Mouse (Mus musculus) hindbrain, postnatal 0 days (tissue): ENCODE measurements around the gene Slc5a8. TPM values are rescaled to one million over a fixed set of nuclear protein-coding genes. Genes with fewer than 3 reads are reported as not detected.

ENCODE experiments used
- ATAC-seq: fragments of 200-750 bp; cut with Nextera tagmentation; 2 replicates; pipeline ENCODE4 v1.8.0; 2017; ENCODE audit warnings: mild to moderate bottlenecking, moderate TSS enrichment, moderate library complexity
- DNase-seq: peaks from one replicate; pipeline ENCODE4 v3.0.0-alpha.2; 2015; ENCODE audit warnings: low spot score
- H3K27ac ChIP-seq: fragments of 300-500 bp; sonication (generic); 2 replicates; pipeline ENCODE4 v1.5.1; 2014; ENCODE audit warnings: mild to moderate bottlenecking
- H3K27me3 ChIP-seq: fragments of 300-500 bp; sonication (generic); 2 replicates; pipeline ENCODE4 v1.6.1; 2014; ENCODE audit warnings: low read length, mixed read lengths; ENCODE audit not compliant: insufficient read depth
- H3K36me3 ChIP-seq: fragments of 300-500 bp; sonication (generic); 2 replicates; pipeline ENCODE4 v1.6.1; 2014; ENCODE audit warnings: low read length, mixed read lengths; ENCODE audit not compliant: insufficient read depth
- H3K4me1 ChIP-seq: fragments of 300-500 bp; sonication (generic); 2 replicates; pipeline ENCODE4 v1.6.1; 2014; ENCODE audit warnings: antibody characterized with exemption, low read length, mixed read lengths; ENCODE audit not compliant: insufficient read depth
- H3K4me2 ChIP-seq: fragments of 300-500 bp; sonication (generic); 2 replicates; pipeline ENCODE4 v1.6.1; 2014; ENCODE audit warnings: low read depth, mild to moderate bottlenecking, low read length, moderate library complexity, mixed read lengths
- H3K4me3 ChIP-seq: fragments of 300-500 bp; sonication (generic); 2 replicates; pipeline ENCODE4 v1.5.1; 2014; ENCODE audit warnings: low read length
- H3K9ac ChIP-seq: fragments of 300-500 bp; sonication (generic); replicated peaks from 2 replicates; pipeline ENCODE4 v1.6.1; 2014; ENCODE audit warnings: mild to moderate bottlenecking, low read length, moderate library complexity, mixed read lengths
- H3K9me3 ChIP-seq: fragments of 300-500 bp; sonication (generic); 2 replicates; pipeline ENCODE4 v1.6.1; 2016; ENCODE audit warnings: low read length, mixed read lengths
- CTCF ChIP-seq: IDR thresholded peaks from 2 replicates; pipeline ENCODE4 v1.5.1; 2016; ENCODE audit warnings: antibody characterized with exemption, control low read depth, low read depth
- WGBS: fragments of 180-500 bp; shearing (Covaris S2); extraction: QIAGEN DNeasy Blood & Tissue Kit; methylation state at CpG from one replicate; pipeline ENCODE4 v1.1.7; 2014; 5-methylcytosine and 5-hydroxymethylcytosine counted together
- polyA plus RNA-seq: library from polyadenylated mRNA; unstranded; fragments of >200 nt; fragmentation: Nextera tagmentation; extraction: Ambion mirVana; gene quantifications from 2 replicates; pipeline ENCODE4 v1.2.1, GENCODE M21; 2015
- total RNA-seq: library from RNA; depleted of rRNA; stranded (reverse); fragments of >200 nt; gene quantifications from 2 replicates; pipeline ENCODE4 v1.2.3, GENCODE M21; 2014; rRNA removed

The Slc5a8 gene
- total RNA-seq: under 0.01 and 0.07 TPM in 2 replicates
- 0.05 and 0.15 TPM in 2 replicates for polyA plus RNA-seq

GRCm38 (mm10) chr10:88885632-88886090, at the start of gene Slc5a8:
Gene Slc5a8, plus strand, starts transcription at chr10:88885992.
- Histone ChIP-seq H3K9me3 (no peaks in the 10 kb centered on the region), H3K4me1 (peaks cover 6% of the 10 kb centered on the region; the same call in 1 of the 2 replicates), H3K4me2 (peak within 1 kb of the TSS; percentile 80), H3K27me3 (peaks cover 10% of the 10 kb centered on the region), H3K9ac (no peak within 1 kb of the TSS; the same call in 1 of the 2 replicates), H3K4me3 (peak within 1 kb of the TSS; percentile 39), H3K36me3 (no peaks in the 10 kb centered on the region), H3K27ac (no peak within 1 kb of the TSS)
- no peak for TF ChIP-seq CTCF
- 4% methylated on average over 31 of the region's 31 CpGs for WGBS
- peak; percentile 3 for DNase-seq
- ATAC-seq: no peak; the same call in 1 of the 2 replicates

- Histone ChIP-seq H3K4me1 (no peaks in the 10 kb centered on the region), H3K4me3 (no peak overlapping the region), H3K9me3 (no peaks in the 10 kb centered on the region), H3K36me3 (no peaks in the 10 kb centered on the region), H3K9ac (no peak overlapping the region), H3K27me3 (no peaks in the 10 kb centered on the region), H3K27ac (no peak overlapping the region), H3K4me2 (no peak overlapping the region)
- WGBS: 87% methylated on average over 7 of the region's 7 CpGs
- DNase-seq (no peak), ATAC-seq (no peak)
- TF ChIP-seq CTCF: no peak
Measured at GRCm38 (mm10) chr10:88848876-88849476, 36.8 kb upstream of the Slc5a8 start.

GRCm38 (mm10) chr10:88849976-88850375, 35.8 kb upstream of the Slc5a8 start:
- Histone ChIP-seq H3K4me1 (no peaks in the 10 kb centered on the region), H3K27me3 (no peaks in the 10 kb centered on the region), H3K4me3 (no peak overlapping the region), H3K4me2 (no peak overlapping the region), H3K9ac (no peak overlapping the region), H3K9me3 (no peaks in the 10 kb centered on the region), H3K27ac (no peak overlapping the region), H3K36me3 (no peaks in the 10 kb centered on the region)
- DNase-seq: no peak
- no peak for TF ChIP-seq CTCF
- 84% methylated on average over 4 of the region's 4 CpGs for WGBS
- no peak for ATAC-seq

- TF ChIP-seq CTCF: no peak
- H3K9me3 ChIP-seq: no peaks in the 10 kb centered on the region
- ATAC-seq (no peak), DNase-seq (no peak)
- H3K4me1 ChIP-seq: no peaks in the 10 kb centered on the region
- H3K27me3 ChIP-seq: no peaks in the 10 kb centered on the region
- H3K36me3 ChIP-seq: no peaks in the 10 kb centered on the region
- no peak overlapping the region for H3K9ac ChIP-seq
- WGBS: 84% methylated on average over 7 of the region's 7 CpGs
- H3K4me2 ChIP-seq: no peak overlapping the region
- H3K4me3 ChIP-seq: no peak overlapping the region
- H3K27ac ChIP-seq: no peak overlapping the region
Measured at GRCm38 (mm10) chr10:88853326-88853725, 32.5 kb upstream of the Slc5a8 start.

- ATAC-seq: no peak
- Histone ChIP-seq H3K27ac (no peak overlapping the region), H3K4me3 (no peak overlapping the region), H3K4me2 (no peak overlapping the region), H3K36me3 (no peaks in the 10 kb centered on the region), H3K9ac (no peak overlapping the region), H3K9me3 (no peaks in the 10 kb centered on the region), H3K27me3 (no peaks in the 10 kb centered on the region), H3K4me1 (no peaks in the 10 kb centered on the region)
- WGBS: 75% methylated on average over 3 of the region's 3 CpGs
- no peak for TF ChIP-seq CTCF
- no peak for DNase-seq
Measured at GRCm38 (mm10) chr10:88860911-88861310, 24.9 kb upstream of the Slc5a8 start.

- H3K27me3 ChIP-seq: no peaks in the 10 kb centered on the region
- no peak for TF ChIP-seq CTCF
- H3K9me3 ChIP-seq: no peaks in the 10 kb centered on the region
- H3K4me2 ChIP-seq: no peak overlapping the region
- ATAC-seq (no peak), DNase-seq (no peak)
- H3K4me1 ChIP-seq: no peaks in the 10 kb centered on the region
- H3K4me3 ChIP-seq: no peak overlapping the region
- H3K9ac ChIP-seq: no peak overlapping the region
- H3K36me3 ChIP-seq: no peaks in the 10 kb centered on the region
- no peak overlapping the region for H3K27ac ChIP-seq
Measured at GRCm38 (mm10) chr10:88861416-88861815, 24.4 kb upstream of the Slc5a8 start.

- DNase-seq: no peak
- no peak for TF ChIP-seq CTCF
- no peaks in the 10 kb centered on the region for H3K36me3 ChIP-seq
- 93% methylated on average over 5 of the region's 5 CpGs for WGBS
- H3K9me3 ChIP-seq: no peaks in the 10 kb centered on the region
- H3K27ac ChIP-seq: no peak overlapping the region
- H3K4me2 ChIP-seq: no peak overlapping the region
- H3K9ac ChIP-seq: no peak overlapping the region
- no peak for ATAC-seq
- no peaks in the 10 kb centered on the region for H3K27me3 ChIP-seq
- H3K4me1 ChIP-seq: no peaks in the 10 kb centered on the region
- H3K4me3 ChIP-seq: no peak overlapping the region
Measured at GRCm38 (mm10) chr10:88862293-88862692, 23.5 kb upstream of the Slc5a8 start.
